Mouse (Mus musculus) erythroblast, embryonic 14.5 days (primary cell): ENCODE data around the gene Atp6v1fnb.

Source experiments
- GATA1 ChIP-seq: IDR thresholded peaks from 2 replicates; pipeline ENCODE4 v1.6.1; 2012; ENCODE audit warnings: low read length, inconsistent platforms, mixed read lengths
- TAL1 ChIP-seq: IDR thresholded peaks from 3 replicates; pipeline ENCODE4 v1.6.1; 2012; ENCODE audit warnings: low read length, inconsistent platforms, mixed read lengths

GRCm38 (mm10) chr6:29434911-29435691 is 36.1 kb upstream of the Atp6v1fnb start:
- no peak for TF ChIP-seq GATA1
- TF ChIP-seq TAL1 = no peak
